Mouse (Mus musculus): ENCODE results near the gene Rnf220. TPM values are rescaled to one million over a fixed set of nuclear protein-coding genes. Genes with fewer than 3 reads are reported as not detected.

Rnf220 gene
- polyA plus RNA-seq, 1 experiment from 2014 or later: 17.3 TPM

DNA sequence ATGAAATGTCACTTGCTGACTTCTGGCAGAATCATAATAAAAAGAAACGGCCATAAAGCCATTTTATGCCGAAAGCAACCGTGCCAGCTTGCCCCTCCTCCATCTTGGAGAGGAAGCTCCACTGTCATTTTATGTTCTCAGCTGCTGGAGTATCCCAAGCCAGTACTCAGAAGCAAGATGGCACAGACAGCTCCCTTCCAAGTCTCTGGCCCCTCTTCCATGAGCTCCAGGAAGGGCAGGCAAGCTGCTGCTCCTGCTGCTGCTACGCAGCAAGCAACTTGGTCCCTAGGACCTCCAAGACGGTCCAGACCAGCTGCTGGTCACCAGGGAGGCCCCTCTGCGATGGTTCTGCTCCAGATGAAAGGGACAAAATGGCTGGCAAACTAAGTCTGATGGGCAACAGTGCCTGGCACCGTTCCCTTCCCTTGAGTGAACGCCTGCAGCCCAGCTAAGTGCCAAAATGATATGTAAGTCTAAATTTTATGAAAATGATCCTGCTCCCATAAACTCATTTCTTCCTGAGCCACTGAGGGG, 216.4 kb downstream of the Rnf220 start:
- Histone ChIP-seq H3K36me3 (replicated peaks; ENCODE audit: insufficient read depth, low read length) (peaks cover 59% of the 10 kb centered on the region), H3K27ac (ENCODE audit: low read depth) (no peak overlapping the region), H3K4me1 (ENCODE audit: insufficient read depth) (no peaks in the 10 kb centered on the region; the same call in 1 of the 2 replicates), H3K9me3 (ENCODE audit: low read length) (no peaks in the 10 kb centered on the region), H3K4me3 (ENCODE audit: low read depth, low read length) (no peak overlapping the region), H3K27me3 (ENCODE audit: insufficient read depth, low read length) (no peaks in the 10 kb centered on the region), H3K4me2 (ENCODE audit: low read depth, low read length) (no peak overlapping the region), H3K9ac (replicated peaks) (no peak overlapping the region)
- DNase-seq: no peak
- TF ChIP-seq CTCF (IDR thresholded peaks at IDR 0.05; ENCODE audit: low read depth): no peak
- no peak for ATAC-seq
- 91% methylated on average over 8 of the region's 8 CpGs for WGBS (ENCODE audit: insufficient replicate concordance)

DNA sequence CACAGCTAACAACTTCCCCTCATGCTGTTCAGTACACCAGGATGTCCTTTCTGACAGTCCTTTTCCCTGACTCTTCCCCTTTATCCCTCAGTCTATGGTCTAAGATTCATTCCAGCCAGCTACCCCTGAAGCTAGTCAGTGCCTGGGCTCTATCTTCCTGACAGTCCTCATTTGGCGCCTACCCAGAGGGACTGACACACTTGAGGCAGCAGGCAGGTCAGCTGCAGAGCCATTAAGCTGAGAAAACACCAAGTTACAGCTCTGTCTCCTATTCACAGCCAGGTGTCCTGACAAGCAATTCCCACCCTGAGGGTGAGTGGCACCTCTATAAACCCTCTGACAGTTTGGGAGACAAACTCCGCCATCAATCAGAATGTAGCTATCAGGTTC, 217.6 kb downstream of the Rnf220 start:
- ATAC-seq (no peak), DNase-seq (no peak)
- Histone ChIP-seq H3K9ac (replicated peaks) (no peak overlapping the region), H3K4me1 (ENCODE audit: insufficient read depth) (no peaks in the 10 kb centered on the region; the same call in 1 of the 2 replicates), H3K9me3 (ENCODE audit: low read length) (no peaks in the 10 kb centered on the region), H3K4me3 (ENCODE audit: low read depth, low read length) (no peak overlapping the region), H3K4me2 (ENCODE audit: low read depth, low read length) (no peak overlapping the region), H3K27ac (ENCODE audit: low read depth) (no peak overlapping the region), H3K36me3 (replicated peaks; ENCODE audit: insufficient read depth, low read length) (peaks cover 55% of the 10 kb centered on the region), H3K27me3 (ENCODE audit: insufficient read depth, low read length) (no peaks in the 10 kb centered on the region)
- TF ChIP-seq EP300 (IDR thresholded peaks at IDR 0.05; ENCODE audit: low read depth) (no peak), CTCF (IDR thresholded peaks at IDR 0.05; ENCODE audit: low read depth) (no peak)
- 79% methylated on average over 2 of the region's 2 CpGs for WGBS (ENCODE audit: insufficient replicate concordance)

DNA sequence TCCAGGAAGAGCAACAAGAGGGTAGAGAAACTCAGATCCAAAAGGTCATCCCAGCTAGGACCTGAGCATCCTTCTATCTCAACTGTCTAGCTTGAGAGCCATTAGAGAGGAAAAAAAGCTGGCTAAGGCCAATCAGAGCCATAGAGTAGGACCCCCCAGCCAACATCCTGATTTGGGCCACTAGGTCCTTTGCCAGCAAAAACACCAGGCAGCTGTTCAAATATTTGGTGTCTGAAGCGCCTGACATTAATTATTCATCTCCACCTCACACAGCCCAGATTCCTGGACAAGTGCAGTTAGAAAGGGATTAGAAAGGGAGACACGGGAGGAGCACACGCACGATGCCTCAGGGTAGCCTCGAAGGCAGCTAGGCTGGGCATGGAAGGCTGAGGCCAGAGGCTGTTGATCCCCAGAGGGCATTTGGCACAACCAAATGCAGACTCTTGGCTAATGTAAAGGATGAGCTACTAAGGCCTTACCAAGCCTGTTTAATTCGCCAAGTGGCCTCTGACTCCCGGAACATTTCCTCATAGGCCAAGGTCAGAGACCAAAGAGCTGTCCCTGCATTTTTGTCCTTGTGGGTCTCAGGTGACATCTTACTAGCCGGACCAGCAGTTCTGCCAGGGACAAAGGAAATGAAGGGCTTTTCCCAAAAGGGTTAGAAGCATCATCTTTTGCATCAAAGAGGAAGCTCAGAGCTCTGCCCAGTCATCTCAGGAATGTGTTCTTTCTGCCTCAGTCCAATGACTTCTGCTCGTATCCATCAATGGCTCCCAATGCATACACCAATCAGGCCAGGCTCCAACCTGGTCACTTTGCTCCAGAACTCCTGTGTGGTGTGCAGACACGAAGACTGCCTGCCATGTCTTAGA, 218.2 kb downstream of the Rnf220 start:
- Histone ChIP-seq H3K4me2 (ENCODE audit: low read depth, low read length) (no peak overlapping the region), H3K27ac (ENCODE audit: low read depth) (no peak overlapping the region), H3K4me1 (ENCODE audit: insufficient read depth) (no peaks in the 10 kb centered on the region; the same call in 1 of the 2 replicates), H3K9ac (replicated peaks) (no peak overlapping the region), H3K36me3 (replicated peaks; ENCODE audit: insufficient read depth, low read length) (peaks cover 54% of the 10 kb centered on the region), H3K9me3 (ENCODE audit: low read length) (no peaks in the 10 kb centered on the region), H3K4me3 (ENCODE audit: low read depth, low read length) (no peak overlapping the region), H3K27me3 (ENCODE audit: insufficient read depth, low read length) (no peaks in the 10 kb centered on the region)
- DNase-seq (no peak), ATAC-seq (no peak)
- 83% methylated on average over 10 of the region's 10 CpGs for whole genome bisulfite sequencing (ENCODE audit: insufficient replicate concordance)
- TF ChIP-seq EP300 (IDR thresholded peaks at IDR 0.05; ENCODE audit: low read depth) (no peak), CTCF (IDR thresholded peaks at IDR 0.05; ENCODE audit: low read depth) (no peak)

DNA sequence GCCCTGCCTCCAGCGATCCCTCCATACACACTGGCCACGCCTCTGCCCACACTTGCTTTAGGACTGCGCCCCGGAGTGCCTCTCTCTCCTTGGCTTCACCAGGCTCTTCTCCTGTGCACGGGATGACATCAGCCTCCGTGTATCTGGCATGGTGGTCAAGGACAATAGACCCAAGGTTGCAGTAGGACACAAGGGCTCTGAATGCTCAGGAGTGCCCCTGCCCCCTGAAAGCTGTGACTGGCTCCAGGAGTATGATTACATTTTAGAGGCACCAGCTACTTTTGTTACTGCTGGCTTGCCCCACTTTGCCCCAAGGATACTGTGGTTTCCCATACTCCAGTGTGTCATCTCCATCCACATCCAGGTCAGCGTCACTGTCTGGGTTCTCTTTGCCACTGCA, 219.2 kb downstream of the Rnf220 start:
- no peak for ATAC-seq
- Histone ChIP-seq H3K9me3 (ENCODE audit: low read length) (no peaks in the 10 kb centered on the region), H3K4me2 (ENCODE audit: low read depth, low read length) (no peak overlapping the region), H3K9ac (replicated peaks) (no peak overlapping the region), H3K27me3 (ENCODE audit: insufficient read depth, low read length) (no peaks in the 10 kb centered on the region), H3K27ac (ENCODE audit: low read depth) (no peak overlapping the region), H3K4me1 (ENCODE audit: insufficient read depth) (no peaks in the 10 kb centered on the region; the same call in 1 of the 2 replicates), H3K36me3 (replicated peaks; ENCODE audit: insufficient read depth, low read length) (peaks cover 59% of the 10 kb centered on the region), H3K4me3 (ENCODE audit: low read depth, low read length) (no peak overlapping the region)
- DNase-seq: no peak
- TF ChIP-seq EP300 (IDR thresholded peaks at IDR 0.05; ENCODE audit: low read depth) (no peak), CTCF (IDR thresholded peaks at IDR 0.05; ENCODE audit: low read depth) (no peak)
- 89% methylated on average over 7 of the region's 7 CpGs for WGBS (ENCODE audit: insufficient replicate concordance)

DNA sequence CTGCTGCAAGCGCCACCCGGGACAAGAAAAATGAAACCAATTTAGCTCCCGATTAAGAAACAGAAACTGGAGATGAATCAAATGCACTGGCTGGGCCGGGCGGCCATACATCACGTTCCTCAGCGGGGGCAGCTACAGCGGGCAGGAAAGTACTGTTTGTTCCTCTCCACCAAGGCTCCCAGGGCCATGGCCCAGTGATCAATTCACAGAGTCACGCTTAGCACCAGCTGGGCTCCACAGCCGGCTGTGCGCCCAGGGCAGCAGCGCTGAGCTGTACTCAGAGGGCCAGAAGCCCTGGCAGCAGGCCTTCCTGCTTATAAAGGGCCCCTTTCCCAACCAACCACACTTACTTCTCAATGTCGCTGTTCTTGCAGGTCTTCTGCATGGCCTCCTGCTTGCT, 219.8 kb downstream of the Rnf220 start:
- 91% methylated on average over 13 of the region's 13 CpGs for WGBS (ENCODE audit: insufficient replicate concordance)
- Histone ChIP-seq H3K9me3 (ENCODE audit: low read length) (no peaks in the 10 kb centered on the region), H3K27me3 (ENCODE audit: insufficient read depth, low read length) (no peaks in the 10 kb centered on the region), H3K36me3 (replicated peaks; ENCODE audit: insufficient read depth, low read length) (peaks cover 61% of the 10 kb centered on the region), H3K4me1 (ENCODE audit: insufficient read depth) (no peaks in the 10 kb centered on the region; the same call in 1 of the 2 replicates), H3K9ac (replicated peaks) (no peak overlapping the region), H3K4me2 (ENCODE audit: low read depth, low read length) (no peak overlapping the region), H3K4me3 (ENCODE audit: low read depth, low read length) (no peak overlapping the region), H3K27ac (ENCODE audit: low read depth) (no peak overlapping the region)
- TF ChIP-seq CTCF (IDR thresholded peaks at IDR 0.05; ENCODE audit: low read depth): no peak
- TF ChIP-seq EP300 (IDR thresholded peaks at IDR 0.05; ENCODE audit: low read depth): no peak
- ATAC-seq (no peak), DNase-seq (no peak)

DNA sequence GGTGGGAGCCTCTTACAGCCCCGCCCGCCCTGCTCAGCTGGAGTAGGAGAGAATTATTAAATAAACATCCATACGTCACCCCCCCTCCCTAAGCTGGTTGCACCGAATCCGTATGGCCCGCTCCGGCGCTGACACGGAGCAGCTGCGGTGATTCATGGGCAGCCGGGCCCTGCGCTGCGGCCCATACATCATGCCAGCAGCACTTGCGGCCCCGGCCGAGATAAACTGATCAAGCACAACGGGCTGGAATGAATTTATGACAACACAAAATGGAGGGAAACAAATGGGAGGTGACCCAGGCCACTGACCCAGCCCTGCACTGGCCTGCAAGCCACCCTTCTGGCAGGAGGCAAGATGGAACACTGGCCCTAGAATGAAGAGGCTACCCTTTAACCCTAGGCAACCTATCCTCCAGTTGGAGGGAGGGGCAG, 220.6 kb downstream of the Rnf220 start:
- 95% methylated on average over 17 of the region's 17 CpGs for WGBS (ENCODE audit: insufficient replicate concordance)
- peaks cover 66% of the 10 kb centered on the region for H3K36me3 ChIP-seq (replicated peaks; ENCODE audit: insufficient read depth, low read length)
- H3K27ac ChIP-seq (ENCODE audit: low read depth): no peak overlapping the region
- DNase-seq: no peak
- no peaks in the 10 kb centered on the region for H3K9me3 ChIP-seq (ENCODE audit: low read length)
- H3K4me3 ChIP-seq (ENCODE audit: low read depth, low read length): no peak overlapping the region
- H3K27me3 ChIP-seq (ENCODE audit: insufficient read depth, low read length): no peaks in the 10 kb centered on the region
- no peak overlapping the region for H3K4me2 ChIP-seq (ENCODE audit: low read depth, low read length)
- H3K4me1 ChIP-seq (ENCODE audit: insufficient read depth): no peaks in the 10 kb centered on the region; the same call in 1 of the 2 replicates
- no peak for ATAC-seq
- no peak for TF ChIP-seq CTCF (IDR thresholded peaks at IDR 0.05; ENCODE audit: low read depth)
- TF ChIP-seq EP300 (IDR thresholded peaks at IDR 0.05; ENCODE audit: low read depth): no peak
- no peak overlapping the region for H3K9ac ChIP-seq (replicated peaks)

Data from liver, postnatal 0 days (tissue).